Mouse (Mus musculus) embryo, embryonic 10.5 days (tissue): ENCODE results near the gene Lurap1l.

ENCODE experiments used
- DNase-seq: peaks from one replicate; pipeline ENCODE4 v3.0.0-alpha.2; 2015; ENCODE audit warnings: low spot score

Gene Lurap1l

DNA sequence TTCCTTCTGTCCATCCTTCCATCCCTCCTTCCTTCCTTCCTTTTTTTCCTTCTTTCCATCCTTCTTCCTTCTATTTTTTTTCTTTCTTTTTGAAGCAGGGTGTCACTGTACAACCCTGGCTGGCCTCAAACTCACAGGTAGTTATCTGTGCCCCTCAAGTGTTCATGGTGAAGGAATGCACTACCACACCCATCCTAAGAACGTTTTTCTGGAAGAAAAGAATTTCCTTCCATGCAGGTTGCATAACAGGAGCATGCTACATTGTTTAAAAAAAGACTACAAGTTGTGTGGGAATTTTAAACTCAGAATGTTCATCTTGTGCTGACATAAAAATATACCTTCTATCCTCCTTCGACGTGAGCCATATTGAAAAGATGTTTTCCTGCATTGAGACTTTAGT is 7.4 kb downstream of the Lurap1l start:
- DNase-seq, result no peak

DNA sequence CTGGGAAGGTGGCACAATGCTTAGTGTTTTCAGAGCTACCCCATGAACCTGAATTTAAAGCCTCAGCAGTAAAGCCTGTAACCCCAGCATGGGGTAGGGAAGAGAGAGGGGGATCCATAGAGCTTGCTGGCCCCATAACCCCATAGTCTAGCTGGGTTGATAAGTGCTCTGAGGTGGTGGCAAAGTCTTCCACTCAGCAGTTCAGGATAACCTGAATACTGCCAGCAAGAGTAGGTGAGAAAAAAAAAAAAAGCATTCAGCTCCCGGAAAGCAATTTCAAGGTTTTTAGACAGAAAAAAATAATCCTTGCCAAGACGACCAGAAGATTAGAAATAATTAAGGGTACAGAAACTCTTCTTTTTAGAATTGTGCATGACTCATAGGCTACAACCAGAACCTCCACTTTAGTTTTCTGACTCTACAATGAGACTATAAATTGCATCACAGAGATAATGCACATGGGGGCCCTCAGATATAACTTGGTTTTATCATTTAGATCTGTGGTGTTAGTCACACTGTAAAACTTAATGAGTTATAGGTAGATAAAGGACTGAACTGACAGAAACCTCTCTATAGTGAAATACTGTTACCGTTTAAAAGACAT is 8.2 kb downstream of the Lurap1l start:
- no peak for DNase-seq

DNA sequence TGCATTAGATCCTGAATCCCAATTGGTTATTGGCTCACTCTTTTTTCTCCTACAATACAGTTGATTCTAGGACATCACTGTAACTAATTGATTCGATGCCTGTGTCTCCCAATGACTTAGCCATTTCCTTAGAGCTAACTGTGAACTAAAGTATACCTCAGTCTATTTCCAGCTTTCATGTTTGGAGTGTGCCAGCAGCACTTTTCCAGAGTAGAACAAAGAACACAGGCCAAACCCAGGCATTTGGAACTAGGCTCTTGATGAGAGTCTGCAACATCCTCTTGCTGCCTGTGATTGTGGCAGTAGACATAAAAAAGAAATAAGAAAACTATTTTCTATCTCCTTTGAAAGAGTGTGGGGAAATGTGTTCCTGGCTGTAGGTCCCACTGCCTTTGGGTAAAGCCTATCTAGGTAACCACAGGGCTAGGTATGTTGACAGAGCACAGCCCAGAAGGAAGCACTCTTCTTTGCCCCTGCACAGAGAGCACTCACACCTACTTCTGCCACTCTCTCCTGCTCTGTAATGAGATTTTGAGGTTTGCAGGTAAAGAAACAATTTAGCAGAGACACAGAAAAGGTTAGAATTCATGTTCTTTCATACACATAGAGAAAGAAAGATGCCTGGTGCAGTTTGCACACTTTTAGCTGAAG is 8.9 kb downstream of the Lurap1l start:
- DNase-seq, result no peak

DNA sequence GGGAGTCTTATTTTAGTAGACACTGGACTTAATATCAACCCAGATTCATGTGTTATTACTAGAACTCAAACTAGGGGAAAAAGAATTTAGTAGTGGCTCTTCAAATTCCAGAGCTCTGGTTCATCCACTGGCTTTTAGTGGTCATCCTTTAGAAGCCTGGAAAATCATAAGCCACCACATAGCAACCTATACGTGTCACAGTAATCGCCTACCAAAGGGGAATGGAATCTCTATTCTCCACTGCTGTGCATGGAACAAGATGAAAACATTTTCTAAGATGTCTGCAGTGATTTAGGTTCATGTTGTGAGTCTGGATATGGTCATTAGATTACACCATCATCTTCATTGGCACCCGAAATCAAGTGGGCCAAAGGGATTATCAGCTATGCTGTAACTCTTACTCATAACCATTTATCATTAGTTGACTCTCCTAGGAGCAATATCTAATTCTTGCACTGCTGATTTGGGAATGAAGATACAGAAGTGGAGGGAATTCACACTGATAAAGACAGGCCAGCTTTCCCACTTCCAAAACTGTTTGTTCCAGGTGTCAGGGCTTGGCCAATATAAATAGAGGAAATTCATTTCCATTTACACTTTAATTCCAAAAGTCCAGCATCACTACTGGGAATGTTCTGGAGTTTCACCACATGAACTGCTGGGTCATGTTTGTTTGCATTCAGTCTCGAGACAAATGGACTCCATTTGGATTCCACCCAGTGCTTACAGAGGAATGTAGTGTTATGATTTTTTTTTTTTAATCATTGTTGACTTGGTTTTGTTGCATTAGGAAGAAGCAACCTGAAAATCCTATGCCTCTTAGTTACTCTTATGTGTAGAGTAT is 11.4 kb downstream of the Lurap1l start:
- no peak for DNase-seq

DNA sequence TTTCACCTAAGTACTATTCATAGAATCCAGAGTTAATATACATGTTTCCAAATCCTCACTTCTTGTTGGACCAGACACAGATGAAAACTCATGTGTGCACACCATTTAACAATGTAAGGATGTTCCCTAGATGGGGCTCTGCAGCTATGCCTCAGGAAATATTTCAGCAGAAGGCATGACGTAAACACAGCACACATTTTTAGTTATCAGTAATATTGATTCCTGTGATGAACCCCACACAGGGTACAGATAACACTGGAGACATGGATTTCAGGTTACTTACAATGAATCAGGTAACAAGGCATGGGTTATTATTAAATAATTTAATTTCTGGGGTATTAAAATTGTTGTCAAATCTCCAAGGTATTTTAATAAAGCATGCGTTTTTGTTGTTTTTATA is 12.2 kb downstream of the Lurap1l start:
- no peak for DNase-seq

DNA sequence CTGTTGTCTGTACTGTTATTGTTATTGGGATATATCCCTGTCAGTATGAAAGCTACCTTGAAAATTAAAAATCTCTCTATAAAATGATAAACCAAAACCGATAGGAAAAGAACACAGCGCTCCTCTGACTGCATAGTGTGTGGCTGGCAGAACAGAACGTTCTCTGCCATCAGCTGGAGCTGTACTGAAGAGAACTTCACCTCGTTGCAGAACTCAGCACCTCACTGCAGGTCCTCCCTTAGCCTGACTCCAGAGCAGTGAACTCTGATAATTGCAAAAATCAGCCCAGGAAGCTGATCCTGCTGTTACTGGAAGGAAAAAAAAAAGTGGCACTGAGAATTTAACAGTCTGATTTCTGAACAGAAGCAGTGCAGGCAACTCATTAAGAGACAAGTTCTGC is 14.4 kb downstream of the Lurap1l start:
- no peak for DNase-seq

DNA sequence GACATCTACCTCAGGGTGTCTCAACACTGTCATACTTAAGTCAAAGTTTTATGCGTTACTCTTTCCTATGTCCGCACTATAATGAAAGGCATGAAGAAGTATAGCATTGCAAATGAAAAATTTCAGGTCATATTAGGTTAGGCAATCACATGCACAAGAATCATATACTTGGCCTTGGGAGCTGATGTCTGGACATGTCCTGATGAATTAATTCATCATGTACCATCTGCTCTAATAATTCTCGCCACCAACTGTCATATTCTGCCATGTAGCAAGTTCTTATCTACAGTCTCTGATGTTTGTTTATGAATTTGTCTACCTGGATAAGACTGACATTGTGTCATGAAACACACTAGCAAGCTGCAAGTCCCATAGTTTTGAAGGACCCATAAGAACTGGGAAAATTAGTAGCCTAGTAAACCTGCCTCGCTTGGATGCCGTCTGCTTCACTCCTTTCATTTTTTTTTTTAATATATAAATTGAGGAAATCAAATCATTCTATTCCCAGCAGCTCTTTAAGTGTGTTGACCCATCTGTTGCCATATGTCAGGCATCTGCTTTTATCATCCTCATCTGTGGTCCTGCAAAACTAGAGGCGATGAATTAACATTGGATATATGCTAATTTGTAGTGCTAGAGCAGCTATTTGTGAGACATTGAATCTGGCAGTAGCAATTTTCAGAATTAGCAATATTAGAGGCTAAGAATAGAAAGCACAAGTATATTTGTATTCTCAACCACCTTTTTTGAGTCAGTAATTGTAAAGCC is 15.5 kb downstream of the Lurap1l start:
- no peak for DNase-seq

DNA sequence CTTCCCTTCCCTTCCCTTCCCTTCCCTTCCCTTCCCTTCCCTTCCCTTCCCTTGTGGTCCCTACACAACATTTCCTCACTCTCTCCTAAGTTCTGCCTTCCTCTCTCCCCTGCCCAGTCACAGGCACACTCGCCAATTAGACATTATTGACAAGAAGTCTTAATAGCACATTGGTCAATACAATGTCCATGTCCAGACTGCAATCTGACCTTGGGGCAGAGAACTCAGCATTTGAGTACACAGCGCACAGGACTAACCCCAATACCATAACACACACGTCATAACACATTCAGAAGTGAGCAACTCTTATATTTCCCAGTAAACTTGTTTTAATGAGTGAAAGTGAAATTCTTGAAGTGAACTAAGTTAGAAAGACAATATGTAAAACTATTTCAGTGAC is 24.3 kb downstream of the Lurap1l start:
- DNase-seq, result no peak

DNA sequence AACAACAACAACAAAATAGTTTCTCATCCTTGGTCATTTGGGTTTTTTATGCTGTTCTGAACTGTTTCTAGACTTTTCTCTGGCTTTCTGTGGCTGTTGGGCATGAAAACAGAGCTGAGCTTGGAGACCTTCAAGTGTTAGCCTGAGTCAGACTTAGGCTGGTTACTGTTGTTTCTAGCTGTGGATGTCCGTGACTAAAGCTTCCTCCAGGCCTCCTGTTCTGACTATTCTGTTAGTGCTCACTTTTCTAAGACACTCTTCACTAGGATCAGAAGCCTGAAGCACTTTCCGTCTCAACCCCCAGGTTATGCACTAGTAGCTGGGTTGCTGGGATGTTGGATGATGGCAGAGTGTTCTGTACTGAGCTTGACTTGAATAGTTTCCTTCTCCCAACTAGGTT is 28.7 kb downstream of the Lurap1l start:
- DNase-seq, result no peak

DNA sequence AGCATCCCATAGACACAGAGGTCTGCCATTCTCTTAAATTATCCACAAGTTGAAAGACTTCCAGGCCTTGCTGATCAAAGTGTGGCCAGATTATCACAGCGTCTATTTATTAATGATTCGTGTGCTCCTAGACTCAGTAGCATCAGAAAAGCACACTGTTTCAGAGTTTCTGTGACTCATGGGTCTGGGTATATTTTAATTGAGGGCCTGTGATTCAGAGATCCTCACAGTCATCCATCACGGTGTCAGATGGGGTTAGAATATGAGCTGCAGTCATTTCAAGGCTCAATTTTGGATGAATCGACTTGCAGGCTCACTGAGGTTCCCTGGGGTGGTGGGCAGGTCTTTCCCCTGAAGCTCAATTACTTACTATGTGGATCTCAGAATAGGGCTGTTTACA is 30.5 kb downstream of the Lurap1l start:
- DNase-seq, result no peak

DNA sequence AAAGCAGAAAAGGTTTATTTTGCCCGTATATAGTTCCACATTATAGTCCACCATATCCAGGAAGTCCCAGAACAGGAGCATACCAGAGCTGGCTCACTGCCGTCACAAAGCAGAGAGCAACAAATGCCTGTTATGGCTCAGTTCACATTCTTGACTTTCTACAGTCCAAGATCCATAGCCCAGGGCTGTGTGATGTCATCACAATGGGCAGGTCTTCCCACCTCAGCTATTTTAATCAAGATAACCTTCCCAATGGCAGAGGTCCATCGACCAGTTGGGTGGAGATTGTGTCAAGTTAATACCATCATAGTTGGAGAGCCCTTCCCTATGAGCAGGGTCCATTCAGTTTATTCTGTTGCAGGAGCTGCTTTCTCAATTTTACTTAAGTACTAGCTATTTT is 31.5 kb downstream of the Lurap1l start:
- no peak for DNase-seq

DNA sequence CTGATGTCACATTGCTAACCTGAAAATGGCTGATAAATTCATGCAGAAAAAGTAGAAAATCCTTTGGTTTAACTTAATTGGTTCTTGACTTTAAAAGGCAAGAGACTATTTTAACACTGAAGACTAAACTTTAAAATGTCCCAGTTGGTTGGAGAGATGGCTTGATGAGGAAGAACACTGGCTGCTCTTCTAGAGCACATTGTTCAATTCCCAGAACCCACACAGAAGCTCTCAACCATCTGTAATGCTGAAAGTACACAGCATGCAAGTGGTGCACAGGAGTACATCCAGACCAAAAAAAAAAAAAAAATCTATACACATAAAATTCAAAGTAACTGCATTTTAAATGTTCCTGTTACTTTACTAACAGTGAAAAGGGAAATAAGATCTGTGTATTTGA is 34.2 kb downstream of the Lurap1l start:
- DNase-seq, result no peak

DNA sequence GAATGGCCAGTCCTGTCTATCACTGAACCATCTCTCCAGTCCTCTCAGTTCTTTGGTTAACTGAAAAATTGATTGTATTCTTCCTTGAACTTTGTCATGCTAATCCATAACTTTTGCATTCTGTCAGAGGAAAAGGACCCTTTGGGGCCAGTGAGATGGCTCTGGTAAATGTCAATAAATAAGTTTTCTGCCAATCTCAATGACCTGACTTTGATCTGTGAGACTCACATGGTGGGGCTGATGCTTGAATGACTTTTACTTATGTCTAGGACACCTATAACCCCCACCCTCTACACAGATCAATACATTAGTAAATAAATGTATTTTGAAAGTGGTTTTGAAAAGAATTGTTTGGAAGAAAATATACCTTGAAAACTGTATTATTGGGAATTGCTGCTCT is 38.7 kb downstream of the Lurap1l start:
- no peak for DNase-seq

DNA sequence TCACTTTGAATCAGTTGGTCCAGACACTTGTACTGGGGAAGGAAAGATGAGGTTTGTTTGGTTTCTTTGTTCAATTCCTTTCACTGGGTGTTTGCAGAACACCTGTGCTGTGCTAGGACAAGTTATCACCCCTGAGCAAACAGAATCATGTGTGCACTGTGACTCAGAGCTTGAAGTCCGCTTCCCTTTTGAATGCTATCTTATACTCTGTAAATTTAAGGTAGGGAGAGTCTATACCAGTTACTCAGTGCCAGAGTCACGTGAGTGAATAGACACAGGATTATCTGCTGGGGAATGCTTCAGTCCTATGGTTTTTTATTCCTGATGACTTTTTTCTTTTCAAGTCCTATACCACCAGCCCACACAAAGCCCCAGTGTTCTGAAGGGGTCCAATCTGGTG is 39.3 kb downstream of the Lurap1l start:
- DNase-seq, result no peak

DNA sequence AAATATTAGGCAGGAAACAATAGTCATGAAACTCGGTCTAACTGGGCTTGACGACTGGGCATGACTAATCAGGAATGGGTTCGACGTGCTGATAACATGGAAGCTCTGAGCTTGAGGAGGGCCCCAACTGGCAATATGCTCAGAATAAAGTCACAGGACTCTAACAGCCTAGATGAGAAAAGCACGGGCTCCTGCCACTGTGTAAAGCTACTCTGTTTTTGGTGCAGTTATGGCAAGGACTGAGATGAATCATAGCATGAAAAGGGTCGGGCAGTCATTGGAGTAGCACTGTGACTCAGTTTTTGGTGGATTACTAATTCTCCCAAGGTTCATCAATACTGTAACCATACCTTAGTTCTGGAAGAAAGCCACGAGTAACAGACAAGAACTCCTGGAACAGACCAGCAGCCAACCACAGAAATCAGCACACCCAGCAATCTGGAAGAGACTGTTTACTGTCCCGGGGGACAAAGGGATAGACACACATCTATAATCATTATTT is 39.9 kb downstream of the Lurap1l start:
- peak; percentile 8 for DNase-seq

DNA sequence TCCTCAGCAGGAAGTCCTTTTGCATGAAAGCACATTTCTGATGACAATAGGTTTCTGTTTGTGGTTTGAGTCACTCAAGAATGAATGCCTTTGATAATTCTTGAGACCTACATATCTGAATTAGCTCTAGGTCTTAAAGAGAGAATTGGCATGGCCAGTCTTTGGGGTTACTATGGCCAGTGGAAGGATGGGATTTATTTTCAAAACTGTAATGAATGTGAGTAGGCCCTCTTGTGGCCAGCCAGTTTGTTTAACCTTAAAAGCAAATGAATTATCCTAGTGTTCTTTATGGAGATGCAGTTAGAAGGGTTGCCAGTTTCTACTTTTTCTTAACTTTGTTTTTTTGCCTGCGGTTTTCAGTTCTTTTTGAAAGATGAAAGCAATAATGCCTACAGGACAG is 42.2 kb downstream of the Lurap1l start:
- peak; percentile 8 for DNase-seq

DNA sequence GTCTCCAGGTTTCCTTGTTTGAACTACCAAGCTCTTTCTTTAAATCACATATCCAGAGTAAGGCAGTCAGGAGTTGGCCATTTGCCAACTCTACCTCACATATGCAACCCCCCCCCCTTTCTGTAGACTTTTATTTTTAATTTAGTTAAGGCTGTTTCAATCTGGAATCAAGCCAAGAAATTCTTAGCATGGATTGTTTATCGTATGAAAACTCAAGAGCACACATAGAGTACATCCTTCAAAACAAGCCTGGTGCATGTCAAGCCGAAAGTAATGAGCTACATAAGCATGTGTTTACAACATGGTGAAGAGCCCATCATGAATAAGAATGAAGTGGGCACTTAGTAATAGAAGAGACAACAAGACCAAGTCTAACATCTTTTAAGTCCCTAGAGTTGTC is 45.5 kb downstream of the Lurap1l start:
- DNase-seq, result no peak

DNA sequence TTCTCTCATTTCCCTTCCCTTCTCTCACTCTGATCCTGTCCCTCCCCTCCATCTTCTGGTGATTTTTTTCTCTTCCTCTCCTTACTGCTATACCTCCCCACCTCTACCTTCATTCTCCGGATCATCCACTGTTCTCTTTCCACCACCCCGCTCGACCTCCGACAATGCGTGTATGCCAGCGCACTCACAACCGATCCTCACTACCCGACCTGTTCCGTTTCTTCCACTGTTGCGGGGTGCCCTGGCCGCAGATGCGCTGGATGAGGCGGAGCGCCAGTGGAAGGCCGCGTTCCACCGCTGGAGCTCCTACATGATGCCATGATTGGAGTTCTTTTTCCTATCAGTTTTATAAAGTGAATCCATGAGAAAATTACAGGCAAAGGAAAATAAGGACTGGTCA is 57.1 kb downstream of the Lurap1l start:
- no peak for DNase-seq

DNA sequence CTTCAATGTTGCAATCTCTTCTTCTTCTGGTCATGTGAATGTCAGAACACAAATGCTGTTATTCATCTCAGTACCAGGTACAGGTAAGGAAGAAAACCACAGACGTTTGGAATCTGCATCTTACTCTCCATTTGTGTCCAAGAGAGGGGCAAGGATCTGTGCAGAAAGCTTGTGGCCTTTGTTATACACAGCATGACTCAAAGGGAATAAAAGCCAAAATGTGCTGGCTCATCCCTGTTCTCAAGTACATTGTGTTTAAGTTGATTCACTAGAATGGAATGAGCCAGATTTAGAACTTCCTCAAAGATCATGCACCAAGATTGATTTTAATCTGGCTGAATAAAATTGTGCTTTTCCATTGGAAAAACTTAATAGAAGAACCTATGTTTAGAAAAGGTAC is 61.4 kb downstream of the Lurap1l start:
- DNase-seq, result no peak

DNA sequence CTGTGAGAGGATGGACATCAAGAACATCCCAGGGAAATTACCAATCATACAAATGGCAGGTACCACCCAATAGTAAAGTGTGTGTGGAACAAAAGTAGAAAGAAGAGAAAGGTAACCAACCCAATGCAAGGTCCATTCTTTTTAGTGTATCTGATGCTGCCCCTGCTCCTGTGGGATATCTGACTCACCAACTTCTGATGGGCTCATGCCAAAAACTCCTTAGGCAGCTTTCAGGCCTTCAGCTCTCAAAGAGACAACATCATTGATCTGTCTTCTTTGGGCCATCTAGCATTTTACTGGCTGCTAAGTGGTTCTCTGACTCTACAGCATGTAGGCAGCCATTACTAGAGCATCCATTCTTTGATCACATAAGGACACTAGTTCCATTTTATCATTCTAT is 63.5 kb downstream of the Lurap1l start:
- no peak for DNase-seq

DNA sequence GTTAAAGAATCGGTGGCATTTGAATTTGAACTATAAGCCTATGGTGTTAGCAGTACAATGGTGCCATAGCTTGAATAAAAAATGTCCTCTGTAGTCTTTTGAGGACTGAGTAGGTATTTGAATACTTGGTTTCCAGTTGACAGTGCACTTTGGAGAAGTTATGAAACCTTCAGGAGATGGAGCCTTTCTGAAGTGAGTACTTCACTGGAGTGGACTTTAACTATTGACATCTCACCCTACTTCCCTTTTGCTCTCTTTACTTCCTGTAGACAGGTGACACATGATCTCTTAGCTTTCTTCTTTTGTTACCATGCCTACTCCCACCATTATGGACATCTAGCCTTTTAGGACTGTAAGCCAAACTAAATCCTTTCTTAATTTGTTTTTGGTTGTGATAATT is 80.4 kb downstream of the Lurap1l start:
- DNase-seq, result no peak

DNA sequence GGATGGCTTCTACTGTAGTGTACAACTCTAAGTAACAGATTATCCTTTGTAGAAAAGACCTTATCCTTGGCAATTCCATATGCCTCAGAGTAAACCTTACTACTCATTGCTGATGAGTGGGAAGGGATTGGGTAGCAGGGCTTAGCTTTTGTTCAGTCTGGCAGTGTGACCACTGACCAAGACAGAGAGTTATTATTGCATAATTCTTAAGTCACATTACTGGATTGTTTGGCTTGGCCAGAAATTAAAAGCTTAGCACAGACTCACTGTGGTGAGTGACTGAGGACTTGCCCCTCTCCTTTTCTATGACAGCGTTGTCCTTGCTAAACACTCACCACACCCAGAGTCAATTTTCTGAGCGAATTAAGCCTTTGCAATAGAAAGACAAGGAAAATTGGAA is 93.1 kb downstream of the Lurap1l start:
- no peak for DNase-seq
